ENCODE assay signal across 20 mouse cellular contexts in the genomic region with DNA sequence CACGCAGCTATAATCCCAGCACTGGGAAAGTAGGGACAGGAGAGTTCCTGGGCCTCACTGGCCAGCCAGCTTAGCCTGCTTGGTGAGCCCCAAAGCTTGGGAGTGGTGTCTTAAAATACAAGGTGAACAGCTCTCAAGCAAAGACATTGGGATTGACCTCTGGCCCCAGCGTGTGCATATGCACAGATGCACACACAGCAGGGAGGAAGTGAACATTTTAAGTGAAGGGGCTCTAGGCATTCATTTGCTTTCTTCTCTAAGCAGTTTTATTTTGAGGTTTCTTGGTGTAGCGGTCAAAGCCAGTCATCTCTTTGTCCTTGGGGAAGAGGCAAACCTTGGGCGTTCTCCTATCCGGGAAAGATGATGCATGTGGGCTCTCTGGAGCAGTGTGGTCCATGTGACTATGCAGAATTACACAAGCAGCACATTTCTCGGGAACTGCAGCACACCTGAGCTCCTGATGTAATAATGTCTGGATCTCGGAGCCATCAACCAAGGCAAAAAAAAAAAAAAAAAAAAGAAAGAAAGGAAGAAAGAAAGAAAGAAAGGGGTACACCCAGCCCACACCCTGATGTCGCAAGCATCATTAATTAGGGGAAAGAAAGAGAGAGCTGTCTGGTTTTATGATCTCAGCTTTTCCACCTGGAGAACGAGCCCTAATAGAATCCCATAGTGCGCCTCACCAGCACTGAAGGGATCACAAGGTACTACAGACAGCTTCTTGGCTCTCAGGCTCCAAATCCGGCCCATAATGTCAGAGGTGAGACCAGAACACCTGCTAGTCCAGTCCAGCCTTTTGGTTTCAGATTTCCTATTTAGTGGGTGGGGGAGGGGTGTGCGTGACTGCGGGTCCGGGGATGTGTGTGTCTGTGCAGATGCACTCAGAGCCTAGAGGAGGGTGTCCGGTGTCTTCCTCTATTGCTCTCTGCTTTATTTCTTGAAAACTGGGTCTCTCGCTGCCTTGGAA.
DNase-seq lines count a peak whose midpoint lies in the region; ATAC-seq lines count a peak whose summit lies in the region.
"Had no signal": no experiment of that assay in that cellular context is flagged by ENCODE, and none has a peak within 500 bp of the region (broad histone marks: within the 10 kb centered on the region; RNA-seq: fewer than 3 reads in every experiment).

No protein-coding gene starts in this region.

- H3K9ac ChIP-seq in kidney, embryonic 14.5 days (ENCODE audit: low read depth, low read length) = no peak overlapping the region
- H3K9ac ChIP-seq: liver, embryonic 13.5 days; lung, embryonic 15.5 days had no signal

- H3K9me3 ChIP-seq in kidney, embryonic 14.5 days (ENCODE audit: control insufficient read depth, low read length) = no peaks in the 10 kb centered on the region
- H3K9me3 ChIP-seq: hindbrain, embryonic 10.5 days; liver, embryonic 13.5 days; lung, embryonic 15.5 days had no signal

- no peaks in the 10 kb centered on the region for H3K27me3 ChIP-seq in kidney, embryonic 14.5 days (ENCODE audit: control insufficient read depth, insufficient read depth, low read length)
- H3K27me3 ChIP-seq: lung, embryonic 15.5 days had no signal

- 37% methylated on average over 16 of the region's 16 CpGs for WGBS in kidney, embryonic 14.5 days

- no peak overlapping the region for H3K4me2 ChIP-seq in kidney, embryonic 14.5 days (replicated peaks; ENCODE audit: low read depth, low read length)
- H3K4me2 ChIP-seq: liver, embryonic 13.5 days; lung, embryonic 15.5 days had no signal

- no peaks in the 10 kb centered on the region for H3K36me3 ChIP-seq in kidney, embryonic 14.5 days (ENCODE audit: control insufficient read depth, insufficient read depth, low read length)
- H3K36me3 ChIP-seq: hindbrain, embryonic 10.5 days; liver, embryonic 13.5 days; lung, embryonic 15.5 days had no signal

- DNase-seq in adrenal gland, adult (ENCODE audit: inconsistent age in 2 of 2, low spot score in 1 of 2) = peak; percentile 47 to 66
- DNase-seq in adrenal gland, postnatal 14 days = no peak
- DNase-seq in kidney, adult 18-20 months = no peak
- peak; percentile 83 for DNase-seq in ZHBTc4 (ENCODE audit: low read depth, low spot score)
- peak; percentile 76 for DNase-seq in skeletal muscle tissue, adult 2 months (ENCODE audit: low read depth, low spot score)
- no peak for DNase-seq in cerebellum, postnatal 10 days
- no peak for DNase-seq in layer of hippocampus, adult 11-12 months (ENCODE audit: low spot score)
- DNase-seq: cerebellum, adult 9-11 months; left cerebral cortex, postnatal 4 days; liver, embryonic 13.5 days; midbrain, embryonic 14.5 days; retina, postnatal 1 day; thymus, adult 2 months had no signal

- H3K27ac ChIP-seq in kidney, embryonic 14.5 days (ENCODE audit: low read depth, low read length) = no peak overlapping the region
- H3K27ac ChIP-seq: hindbrain, embryonic 10.5 days; liver, embryonic 13.5 days; lung, embryonic 15.5 days; macrophage had no signal

- ATAC-seq in kidney, embryonic 14.5 days (ENCODE audit: low FRiP score, low TSS enrichment) = peak; percentile 75
- ATAC-seq: activated CD4-positive, CD25-positive, alpha-beta regulatory T cell, adult 4 months; forebrain, embryonic 14.5 days had no signal

- H3K4me1 ChIP-seq in kidney, embryonic 14.5 days (ENCODE audit: control insufficient read depth, insufficient read depth, low read length) = peaks cover 20% of the 10 kb centered on the region

- no peak overlapping the region for H3K4me3 ChIP-seq in kidney, embryonic 14.5 days (ENCODE audit: low read length)
- H3K4me3 ChIP-seq: erythroblast, embryonic 14.5 days; hindbrain, embryonic 10.5 days; liver, embryonic 13.5 days; lung, embryonic 15.5 days had no signal

Comparison
In these comparisons a context has a peak if more than half of its experiments do, and no peak if none do; other contexts are left out.
1. DNase-seq: peak in adrenal gland, adult (2 of 2), ZHBTc4 (single experiment) and skeletal muscle tissue, adult 2 months (single experiment); none in adrenal gland, postnatal 14 days (single experiment), kidney, adult 18-20 months (single experiment), cerebellum, postnatal 10 days (0 of 2) and layer of hippocampus, adult 11-12 months (single experiment).